ENCODE assay signal across 16 mouse cellular contexts in the genomic region with DNA sequence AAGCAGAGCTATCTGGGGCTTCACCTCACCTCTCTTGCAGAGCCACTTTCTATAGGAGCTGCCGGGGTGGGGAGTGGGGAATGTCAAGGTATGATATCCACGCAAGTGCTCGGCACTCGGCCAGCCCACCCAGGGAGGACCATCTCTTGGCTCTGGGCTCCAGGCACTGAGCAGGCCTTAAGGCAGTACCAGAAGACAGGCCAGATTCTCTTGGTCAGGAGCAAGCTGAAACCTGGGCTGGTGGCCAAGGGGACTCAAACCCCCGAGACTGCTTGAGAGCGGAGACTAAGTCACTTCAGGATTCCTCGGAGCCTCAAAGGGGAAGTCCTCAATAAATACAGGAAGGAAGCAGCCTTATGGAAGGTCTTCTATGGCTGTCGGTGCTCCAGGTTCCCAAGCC. TPM values are rescaled to one million over a fixed set of nuclear protein-coding genes. Genes with fewer than 3 reads are reported as not detected.
A peak's percentile ranks its signal among the peaks of the same experiment; 100 is the strongest.
DNase-seq lines count a peak whose midpoint lies in the region; ATAC-seq lines count a peak whose summit lies in the region.
"Had no signal": no experiment of that assay in that cellular context is flagged by ENCODE, and none has a peak within 500 bp of the region (broad histone marks: within the 10 kb centered on the region; RNA-seq: fewer than 3 reads in every experiment).

No protein-coding gene starts in this region.

- WGBS in heart, embryonic 10.5 days = 53% methylated on average over 8 of the region's 8 CpGs
- 66% methylated on average over 8 of the region's 8 CpGs for WGBS in kidney, embryonic 14.5 days
- WGBS in midbrain, embryonic 12.5 days = 50% methylated on average over 8 of the region's 8 CpGs
- 40% methylated on average over 8 of the region's 8 CpGs for WGBS in midbrain, embryonic 16.5 days
- WGBS in embryonic facial prominence, embryonic 13.5 days = 52% methylated on average over 8 of the region's 8 CpGs

- no peaks in the 10 kb centered on the region for H3K9me3 ChIP-seq in heart, embryonic 10.5 days
- H3K9me3 ChIP-seq in kidney, embryonic 14.5 days (ENCODE audit: control insufficient read depth, low read length) = no peaks in the 10 kb centered on the region
- H3K9me3 ChIP-seq in midbrain, embryonic 12.5 days = no peaks in the 10 kb centered on the region
- no peaks in the 10 kb centered on the region for H3K9me3 ChIP-seq in midbrain, embryonic 16.5 days (replicated peaks; ENCODE audit: control insufficient read depth, low read length, poor library complexity, severe bottlenecking)
- H3K9me3 ChIP-seq in embryonic facial prominence, embryonic 13.5 days = no peaks in the 10 kb centered on the region
- H3K9me3 ChIP-seq: heart, embryonic 13.5 days; hindbrain, embryonic 15.5 days; liver, embryonic 12.5 days had no signal

- H3K4me2 ChIP-seq in kidney, embryonic 14.5 days (replicated peaks; ENCODE audit: low read depth, low read length) = no peak overlapping the region
- no peak overlapping the region for H3K4me2 ChIP-seq in midbrain, embryonic 12.5 days (replicated peaks)
- H3K4me2 ChIP-seq in midbrain, embryonic 16.5 days (ENCODE audit: low read length) = no peak overlapping the region
- no peak overlapping the region for H3K4me2 ChIP-seq in embryonic facial prominence, embryonic 13.5 days
- H3K4me2 ChIP-seq: heart, embryonic 13.5 days; hindbrain, embryonic 15.5 days; liver, embryonic 12.5 days had no signal

- peak overlapping the region; percentile 81 for H3K27ac ChIP-seq in heart, embryonic 10.5 days
- H3K27ac ChIP-seq in kidney, embryonic 14.5 days (ENCODE audit: low read depth, low read length) = no peak overlapping the region
- peak overlapping the region; percentile 78 for H3K27ac ChIP-seq in midbrain, embryonic 12.5 days (replicated peaks)
- no peak overlapping the region for H3K27ac ChIP-seq in midbrain, embryonic 16.5 days (ENCODE audit: low read length)
- 0 out of 2 replicates have a peak overlapping the region, but pooled peaks have one; percentile 7 for H3K27ac ChIP-seq in embryonic facial prominence, embryonic 13.5 days
- H3K27ac ChIP-seq: heart, embryonic 13.5 days; hindbrain, embryonic 15.5 days; liver, embryonic 12.5 days had no signal

- no peak for ATAC-seq in kidney, embryonic 14.5 days (ENCODE audit: low FRiP score, low TSS enrichment)
- ATAC-seq in midbrain, embryonic 12.5 days (ENCODE audit: low FRiP score, low read depth) = no peak
- ATAC-seq in midbrain, embryonic 16.5 days = no peak
- no peak for ATAC-seq in embryonic facial prominence, embryonic 13.5 days (ENCODE audit: insufficient number of reproducible peaks, insufficient read depth, low FRiP score, low TSS enrichment, low read depth)
- ATAC-seq: liver, embryonic 12.5 days; Patski had no signal

- H3K4me3 ChIP-seq in heart, embryonic 10.5 days = no peak overlapping the region
- H3K4me3 ChIP-seq in kidney, embryonic 14.5 days (ENCODE audit: low read length) = no peak overlapping the region
- no peak overlapping the region for H3K4me3 ChIP-seq in midbrain, embryonic 12.5 days
- no peak overlapping the region for H3K4me3 ChIP-seq in midbrain, embryonic 16.5 days (ENCODE audit: low read depth, low read length)
- no peak overlapping the region for H3K4me3 ChIP-seq in embryonic facial prominence, embryonic 13.5 days
- H3K4me3 ChIP-seq: heart, embryonic 13.5 days; hindbrain, embryonic 15.5 days; liver, embryonic 12.5 days had no signal

- DNase-seq in heart, embryonic 10.5 days (ENCODE audit: low spot score) = no peak
- DNase-seq in heart, postnatal 25 days (ENCODE audit: low spot score) = no peak
- peak; percentile 46 to 64 for DNase-seq in kidney, postnatal 4 days
- no peak for DNase-seq in adrenal gland, adult 2 months
- DNase-seq: gastrocnemius, postnatal 14 days; kidney, postnatal 14 days; right cerebral cortex, postnatal 14 days; thymus, adult 2 months had no signal

- intact Hi-C loops in heart, postnatal 25 days (cut with DNase I) = no loop called here

- no peaks in the 10 kb centered on the region for H3K36me3 ChIP-seq in heart, embryonic 10.5 days
- H3K36me3 ChIP-seq in kidney, embryonic 14.5 days (ENCODE audit: control insufficient read depth, insufficient read depth, low read length) = no peaks in the 10 kb centered on the region
- no peaks in the 10 kb centered on the region for H3K36me3 ChIP-seq in midbrain, embryonic 12.5 days
- H3K36me3 ChIP-seq in midbrain, embryonic 16.5 days (ENCODE audit: control insufficient read depth, insufficient read depth, low read length) = no peaks in the 10 kb centered on the region
- H3K36me3 ChIP-seq in embryonic facial prominence, embryonic 13.5 days = no peaks in the 10 kb centered on the region
- H3K36me3 ChIP-seq: heart, embryonic 13.5 days; hindbrain, embryonic 15.5 days; liver, embryonic 12.5 days had no signal

- H3K4me1 ChIP-seq in heart, embryonic 10.5 days = peaks cover 43% of the 10 kb centered on the region
- peaks cover 19% of the 10 kb centered on the region; the same call in 1 of the 2 replicates for H3K4me1 ChIP-seq in kidney, embryonic 14.5 days (ENCODE audit: control insufficient read depth, insufficient read depth, low read length)
- H3K4me1 ChIP-seq in midbrain, embryonic 12.5 days = peaks cover 52% of the 10 kb centered on the region
- peaks cover 4% of the 10 kb centered on the region; the same call in 1 of the 2 replicates for H3K4me1 ChIP-seq in midbrain, embryonic 16.5 days (ENCODE audit: control insufficient read depth, insufficient read depth, low read length)
- H3K4me1 ChIP-seq in embryonic facial prominence, embryonic 13.5 days = peaks cover 33% of the 10 kb centered on the region
- H3K4me1 ChIP-seq: liver, embryonic 12.5 days had no signal

- H3K9ac ChIP-seq in kidney, embryonic 14.5 days (ENCODE audit: low read depth, low read length) = no peak overlapping the region
- H3K9ac ChIP-seq in midbrain, embryonic 12.5 days (replicated peaks) = no peak overlapping the region
- H3K9ac ChIP-seq in midbrain, embryonic 16.5 days (ENCODE audit: low read depth, low read length) = no peak overlapping the region
- H3K9ac ChIP-seq in embryonic facial prominence, embryonic 13.5 days = no peak overlapping the region
- H3K9ac ChIP-seq: heart, embryonic 13.5 days; hindbrain, embryonic 15.5 days; liver, embryonic 12.5 days had no signal

- peaks cover 53% of the 10 kb centered on the region; the same call in 1 of the 2 replicates for H3K27me3 ChIP-seq in heart, embryonic 10.5 days (ENCODE audit: insufficient read depth, poor library complexity, severe bottlenecking)
- no peaks in the 10 kb centered on the region for H3K27me3 ChIP-seq in kidney, embryonic 14.5 days (ENCODE audit: control insufficient read depth, insufficient read depth, low read length)
- H3K27me3 ChIP-seq in midbrain, embryonic 12.5 days = peaks cover 79% of the 10 kb centered on the region
- peaks cover 3% of the 10 kb centered on the region; the same call in 1 of the 2 replicates for H3K27me3 ChIP-seq in midbrain, embryonic 16.5 days (ENCODE audit: control insufficient read depth, insufficient read depth, low read depth, low read length)
- peaks cover 52% of the 10 kb centered on the region for H3K27me3 ChIP-seq in embryonic facial prominence, embryonic 13.5 days

RNA-seq across cellular contexts. Expression of gene Pja1, which starts 13.1 kb away (rescaled TPM):
- 111 and 146 TPM in 2 replicates for polyA plus RNA-seq in heart, embryonic 10.5 days (2016; fragmentation: Nextera tagmentation; extraction: Ambion mirVana)
- total RNA-seq in heart, postnatal 25 days (2021) = 10 to 100 TPM; 23.5 to 24.1 TPM
- 137 and 176 TPM in 2 replicates for polyA plus RNA-seq in kidney, embryonic 14.5 days (2014; fragmentation: Nextera tagmentation; extraction: Ambion mirVana)
- polyA plus RNA-seq in midbrain, embryonic 12.5 days (2016; fragmentation: Nextera tagmentation; extraction: Ambion mirVana) = 243 and 249 TPM in 2 replicates
- polyA plus RNA-seq in midbrain, embryonic 16.5 days (2015; fragmentation: Nextera tagmentation; extraction: Ambion mirVana) = 431 and 432 TPM in 2 replicates
- polyA plus RNA-seq in embryonic facial prominence, embryonic 13.5 days (2015; fragmentation: Nextera tagmentation; extraction: Ambion mirVana) = 181 and 195 TPM in 2 replicates
- 100 to 1,000 TPM; 122 to 143 TPM for total RNA-seq in adrenal gland, adult 2 months (2021)
- 52.0 and 53.9 TPM in 2 replicates for polyA plus RNA-seq in adrenal gland, adult 2 months (2012; rRNA removed)

Comparison
In these comparisons a context has a peak if more than half of its experiments do, and no peak if none do; other contexts are left out.
1. H3K27ac ChIP-seq: peak in heart, embryonic 10.5 days (single experiment), midbrain, embryonic 12.5 days (single experiment) and embryonic facial prominence, embryonic 13.5 days (single experiment); none in kidney, embryonic 14.5 days (single experiment) and midbrain, embryonic 16.5 days (single experiment).
2. DNase-seq: peak in kidney, postnatal 4 days (2 of 2); none in heart, embryonic 10.5 days (single experiment), heart, postnatal 25 days (single experiment) and adrenal gland, adult 2 months (single experiment).